Mouse (Mus musculus): ENCODE measurements around the gene Ubash3b.

The Ubash3b gene

DNA sequence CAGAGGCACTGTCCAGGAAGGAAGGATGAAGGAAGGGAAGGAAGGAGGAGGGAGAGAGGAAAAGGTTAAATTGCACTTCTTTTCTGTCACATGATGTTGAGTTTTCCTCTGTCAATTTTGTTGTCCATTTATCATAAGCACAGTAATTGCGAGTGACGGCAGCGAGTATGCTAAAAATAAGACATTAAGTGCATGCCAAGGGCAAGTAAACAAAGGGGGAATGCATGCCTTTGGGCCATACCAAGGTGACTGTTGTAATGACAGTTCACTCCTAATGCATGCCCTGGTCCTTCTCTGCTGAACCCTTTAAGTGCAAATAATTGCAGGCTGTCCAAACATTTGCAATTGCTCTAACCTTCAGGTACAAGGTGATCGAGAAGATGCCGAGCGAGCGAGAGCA lies 70.3 kb downstream of the Ubash3b start:
- no peak for DNase-seq (ENCODE audit: low spot score in 2 of 2)

DNA sequence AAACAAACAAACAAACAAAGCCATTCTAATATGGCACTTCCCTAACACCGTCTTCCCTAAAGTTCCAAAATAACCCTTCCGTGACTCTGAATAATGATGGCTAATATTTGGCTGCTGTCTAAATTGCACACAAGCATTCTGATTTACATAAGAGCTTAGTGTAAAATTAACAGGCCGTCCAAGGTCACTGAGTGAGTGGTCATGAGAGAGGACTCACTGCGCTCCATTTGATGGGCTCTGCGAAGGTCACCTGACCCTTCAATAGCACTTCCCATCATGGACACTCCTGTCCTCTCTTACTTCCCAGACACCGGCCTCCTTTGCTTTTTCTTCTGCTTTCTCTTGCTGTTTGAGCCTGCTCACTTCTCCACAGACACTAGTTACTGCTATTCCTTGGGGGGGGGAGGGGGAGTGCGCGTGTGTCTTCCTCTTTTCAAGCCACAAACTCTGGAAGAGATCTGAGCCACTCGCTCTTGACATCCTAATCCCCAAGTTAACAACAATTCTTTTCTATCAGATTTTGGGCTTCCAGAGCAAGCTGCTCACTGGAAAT lies 73.6 kb downstream of the Ubash3b start:
- no peak for DNase-seq (ENCODE audit: low spot score in 2 of 2)

DNA sequence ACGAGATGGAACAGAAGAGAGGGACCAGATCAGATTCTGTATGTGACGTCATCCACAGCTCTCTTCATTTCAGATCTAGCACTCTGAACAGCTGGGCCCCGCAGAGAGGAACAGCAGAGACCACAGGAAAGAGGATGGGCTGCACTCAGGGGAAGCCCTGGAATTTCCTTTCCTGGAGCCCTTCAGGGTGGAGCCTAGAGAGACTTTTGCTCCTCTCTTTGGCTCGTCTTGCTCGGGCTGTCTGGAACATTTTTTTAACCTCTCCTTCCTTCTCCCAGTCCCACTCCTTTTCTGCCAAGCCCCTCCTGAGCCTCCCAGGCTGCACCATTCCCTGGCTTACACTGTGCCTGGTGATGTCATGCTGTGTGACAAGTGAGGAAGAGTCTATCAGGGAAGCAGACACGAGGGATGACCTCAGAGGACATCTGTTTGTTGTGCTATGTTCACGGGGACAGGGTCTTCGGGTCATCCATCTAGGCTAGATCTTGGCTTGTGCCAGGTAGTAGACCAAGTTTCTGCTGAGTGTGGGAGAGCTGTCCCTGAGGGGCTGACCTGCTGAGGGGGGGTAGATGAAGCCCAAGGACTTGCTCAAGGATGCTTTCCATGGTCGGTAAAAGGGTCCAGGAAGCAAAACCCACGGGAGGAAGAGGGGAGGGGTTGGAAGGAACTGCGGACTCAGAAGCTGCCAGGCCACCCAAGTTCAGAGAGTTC lies 77.2 kb downstream of the Ubash3b start:
- DNase-seq (ENCODE audit: low spot score in 2 of 2) = no peak

DNA sequence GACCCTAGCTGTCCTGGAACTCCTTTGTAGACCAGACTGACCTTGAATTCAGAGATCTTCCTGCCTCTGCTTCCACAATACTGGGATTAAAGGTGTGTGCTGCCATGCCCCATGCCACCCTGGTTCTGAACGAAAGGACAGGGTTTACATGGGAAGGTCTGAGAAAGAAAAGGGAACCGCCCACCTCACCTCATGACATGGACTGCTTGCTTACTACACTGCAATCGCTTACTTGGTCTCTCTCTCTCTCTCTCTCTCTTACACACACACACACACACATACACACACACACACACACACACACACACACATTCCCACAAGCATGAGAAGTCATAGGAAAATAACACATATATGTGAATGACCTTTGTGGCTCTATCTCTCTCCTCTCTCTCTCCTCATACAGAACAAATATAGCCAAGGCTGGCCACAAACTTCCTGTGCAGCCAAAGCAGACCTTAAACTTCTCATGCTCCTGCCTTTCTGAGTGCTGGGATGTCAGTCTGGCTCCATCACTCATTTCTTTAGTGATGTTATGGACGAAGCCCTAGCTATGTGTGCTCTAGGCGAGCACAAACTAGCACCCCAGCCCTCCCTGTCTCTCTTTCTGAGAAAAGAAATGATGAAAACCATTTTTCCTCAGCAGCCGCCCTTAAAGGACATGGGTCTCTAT lies 78.0 kb downstream of the Ubash3b start:
- no peak for DNase-seq (ENCODE audit: low spot score in 2 of 2)

DNA sequence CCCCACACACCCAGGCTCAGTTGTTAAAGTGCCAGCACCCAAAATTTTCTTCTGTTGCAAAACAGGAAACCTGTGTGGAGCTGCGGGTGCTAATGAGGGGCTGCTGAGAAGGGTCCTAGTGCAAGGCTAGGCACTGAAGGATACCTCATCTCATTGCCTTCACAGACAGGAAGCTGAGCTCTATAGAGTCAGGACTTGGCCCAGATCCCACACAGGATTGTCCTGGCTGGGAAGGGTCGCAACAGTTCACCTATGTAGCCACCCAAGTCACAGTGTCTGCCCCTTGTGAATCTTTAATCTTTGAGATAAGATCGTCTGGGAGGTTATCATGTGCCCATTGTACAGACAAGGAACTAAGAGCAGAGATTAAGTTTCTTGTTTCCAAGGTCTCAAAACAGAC lies 78.6 kb downstream of the Ubash3b start:
- no peak for DNase-seq (ENCODE audit: low spot score in 2 of 2)

DNA sequence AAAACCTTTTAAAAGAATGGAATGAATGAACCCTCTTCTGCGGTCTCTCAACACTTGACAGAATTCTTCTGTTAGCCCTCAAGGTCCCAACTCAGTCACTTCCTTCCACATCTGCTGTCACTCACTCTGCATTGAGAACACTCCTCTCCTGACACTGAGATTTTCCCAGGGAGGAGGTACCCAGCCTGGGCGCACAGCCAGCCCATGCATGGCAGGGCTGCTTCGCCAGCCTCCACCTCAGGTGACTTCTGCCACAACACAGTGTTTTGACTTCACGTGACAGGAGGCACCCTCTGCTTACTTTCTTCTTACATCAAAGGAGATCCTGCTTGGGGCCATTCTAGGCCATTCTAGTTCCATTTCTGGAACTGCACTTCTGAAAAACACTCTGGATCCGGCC lies 80.6 kb downstream of the Ubash3b start:
- no peak for DNase-seq (ENCODE audit: low spot score in 2 of 2)

DNA sequence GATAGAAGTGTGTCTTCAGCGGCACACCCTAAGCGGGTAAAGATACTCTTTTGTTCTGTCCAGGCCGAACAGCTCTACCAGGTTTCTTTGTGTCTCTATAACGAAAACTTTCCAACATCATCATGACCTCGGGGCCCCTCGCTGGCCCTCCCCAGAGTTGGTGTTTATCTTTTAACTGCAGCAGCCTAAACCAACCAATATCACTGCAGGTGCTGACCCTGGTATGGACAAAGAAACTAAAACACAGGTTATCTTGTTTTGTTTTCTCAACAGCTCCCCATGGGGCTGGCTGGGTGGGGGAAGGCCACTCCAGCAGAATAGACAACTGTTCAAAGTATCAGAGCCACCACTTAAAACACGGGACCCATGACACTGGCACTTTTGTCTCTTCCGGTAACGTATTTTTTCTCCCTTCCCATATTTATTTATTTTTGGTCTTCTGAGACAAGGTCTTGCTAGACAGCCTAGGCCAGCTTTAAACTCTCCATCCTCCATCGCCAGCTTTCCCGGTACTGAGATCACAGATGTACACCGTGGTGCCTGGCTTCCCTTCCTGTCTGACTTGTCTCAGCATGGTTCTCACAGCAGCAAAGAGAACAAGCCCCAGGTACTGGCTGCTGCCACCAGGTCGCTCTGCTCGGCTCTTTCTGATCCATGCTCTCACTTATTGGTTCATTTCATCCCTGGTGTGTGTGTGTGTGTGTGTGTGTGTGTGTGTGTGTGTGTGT lies 81.9 kb downstream of the Ubash3b start:
- DNase-seq (ENCODE audit: low spot score in 2 of 2) = no peak

DNA sequence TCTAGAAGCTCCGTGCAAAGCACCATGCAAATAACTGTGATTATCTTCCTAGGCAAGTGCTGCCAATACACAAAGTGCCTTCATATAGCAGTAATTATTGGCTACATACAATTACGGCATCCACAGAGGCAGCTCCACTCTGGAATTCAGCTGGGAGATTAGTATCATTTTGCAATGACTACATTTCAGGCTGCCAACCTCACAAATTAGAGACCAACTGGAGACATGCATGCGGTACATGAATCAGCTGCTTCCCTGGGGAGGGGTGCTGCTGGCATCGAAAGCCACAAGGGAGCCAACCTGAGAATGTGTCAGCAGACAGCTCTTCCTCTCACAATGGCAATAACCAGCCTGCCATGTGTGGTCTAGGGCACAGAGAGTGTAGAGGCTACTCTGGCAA lies 83.3 kb downstream of the Ubash3b start:
- DNase-seq (ENCODE audit: low spot score in 2 of 2) = peak in 1 of 2 experiments; percentile 24

DNA sequence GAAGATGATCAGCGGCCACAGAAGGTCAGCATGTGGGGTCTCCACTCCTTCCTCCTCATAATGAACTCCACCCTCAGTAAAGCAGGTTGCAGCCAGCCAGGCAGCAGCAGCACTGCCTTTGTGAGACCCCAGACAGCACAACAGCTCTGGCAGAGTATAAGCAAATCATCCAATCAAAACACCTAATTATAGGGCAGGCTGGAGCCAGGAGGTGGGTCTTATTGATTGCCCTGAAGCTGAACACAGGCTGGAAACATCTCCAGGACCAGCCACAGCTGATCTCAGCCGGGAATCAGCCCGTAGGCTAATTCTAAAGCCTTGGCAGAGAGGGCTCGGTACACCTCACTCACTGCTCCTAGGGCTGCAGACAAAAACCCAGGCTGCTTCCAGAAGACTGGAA lies 85.3 kb downstream of the Ubash3b start:
- DNase-seq (ENCODE audit: low spot score in 2 of 2) = no peak

DNA sequence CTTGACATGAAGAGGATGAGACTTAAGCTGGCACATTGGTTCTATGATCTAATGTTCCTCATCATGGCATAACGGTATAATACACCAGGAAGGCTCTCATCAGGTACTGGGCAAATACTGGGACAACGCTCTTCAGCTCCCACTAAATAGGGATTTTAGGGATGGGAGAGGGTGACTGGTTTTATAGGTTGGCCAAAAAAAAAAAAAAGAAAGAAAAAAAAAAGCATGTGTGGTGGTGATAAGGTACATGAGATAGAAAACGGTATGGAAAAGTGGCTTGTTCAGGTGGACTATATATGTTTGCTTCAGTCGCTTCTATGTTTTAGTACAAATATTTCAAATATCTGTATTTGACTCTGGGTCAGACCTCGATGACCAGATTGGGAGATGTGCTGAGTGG lies 86.0 kb downstream of the Ubash3b start:
- no peak for DNase-seq (ENCODE audit: low spot score in 2 of 2)

DNA sequence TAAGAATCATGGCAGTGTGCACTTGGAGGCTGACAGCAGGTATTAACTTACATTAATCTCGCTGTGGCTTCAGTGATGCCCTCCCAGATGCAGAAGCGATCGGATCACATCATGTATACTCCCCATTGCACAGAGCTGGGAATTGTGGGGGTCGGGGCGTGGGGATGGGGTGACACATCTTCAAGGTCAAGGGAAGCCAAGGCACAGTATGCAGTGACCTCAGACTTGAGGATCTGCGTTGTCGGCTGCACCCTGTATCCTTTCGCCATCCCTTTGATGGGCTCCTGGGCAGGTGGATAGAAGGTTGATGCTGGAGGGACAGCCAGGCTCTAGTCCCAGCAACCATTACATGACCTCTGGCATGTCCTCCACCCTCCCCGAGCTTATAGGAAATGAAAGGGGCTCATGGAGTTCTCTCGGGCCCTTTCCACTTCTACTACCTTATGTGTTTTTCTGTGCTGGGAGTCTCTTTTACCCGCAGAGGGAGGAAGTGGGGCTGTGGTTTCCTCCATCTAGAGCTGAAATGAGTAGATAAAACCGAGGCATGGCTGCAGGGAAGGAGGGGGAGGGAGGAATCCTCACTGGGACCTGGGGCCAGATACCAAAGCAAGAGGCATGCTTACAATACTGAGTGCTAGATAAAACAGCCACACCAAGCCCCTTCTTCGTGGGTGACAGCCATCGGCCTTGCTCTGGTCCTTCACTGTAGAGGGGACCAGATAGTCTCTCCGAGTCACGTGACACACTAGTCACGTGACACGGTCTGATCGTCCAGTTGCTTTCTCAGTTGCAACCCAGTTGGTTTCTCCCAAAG lies 88.1 kb downstream of the Ubash3b start:
- DNase-seq (ENCODE audit: low spot score in 2 of 2) = no peak

DNA sequence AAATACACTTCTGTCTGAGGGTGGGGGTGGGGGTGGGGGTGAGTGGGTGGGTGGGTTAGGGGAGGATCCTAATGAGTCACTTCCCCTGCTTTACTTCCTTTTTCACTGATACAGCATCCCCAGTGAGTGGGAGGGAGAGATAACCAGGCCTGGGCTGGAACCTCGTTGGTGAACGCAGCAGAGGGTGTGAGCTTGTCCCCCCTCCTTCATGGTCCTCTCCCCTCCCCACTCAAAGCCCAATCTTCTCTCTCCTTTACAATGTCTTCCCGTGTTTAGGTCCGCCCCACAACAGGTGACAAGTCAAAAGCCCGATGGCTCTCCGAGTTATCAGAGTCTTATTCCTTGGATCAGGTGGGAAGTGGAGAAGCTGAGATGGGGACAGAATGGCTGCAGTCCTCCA lies 88.7 kb downstream of the Ubash3b start:
- no peak for DNase-seq (ENCODE audit: low spot score in 2 of 2)

DNA sequence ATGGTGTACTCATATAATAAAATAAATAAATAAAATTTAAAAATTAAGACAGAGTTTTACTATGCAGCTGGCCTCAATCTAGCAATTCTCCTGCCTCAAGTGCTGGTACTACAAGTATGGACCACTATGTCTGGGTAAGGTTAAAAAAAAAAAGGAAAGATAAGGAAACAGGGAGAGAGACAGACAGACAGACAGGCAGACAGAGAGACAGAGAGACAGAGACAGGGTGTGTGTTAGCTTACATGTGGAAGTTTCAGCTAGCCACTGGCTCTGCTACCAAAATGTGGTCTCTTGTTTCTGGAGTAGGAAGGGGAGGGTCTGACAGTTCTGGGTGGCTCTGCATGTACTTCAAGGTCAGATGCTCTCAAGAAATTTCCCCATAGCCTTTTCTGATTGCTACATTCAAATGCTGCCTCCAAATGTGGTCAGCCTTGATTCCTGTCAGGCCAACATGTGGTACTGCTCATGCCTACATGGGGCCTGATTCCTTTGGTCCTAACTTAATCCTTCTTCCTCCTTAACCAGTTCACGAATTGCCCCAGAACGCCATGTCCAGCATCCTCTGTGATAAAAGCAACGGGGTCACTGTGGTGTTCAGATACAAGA lies 89.5 kb downstream of the Ubash3b start:
- DNase-seq (ENCODE audit: low spot score in 2 of 2) = no peak

DNA sequence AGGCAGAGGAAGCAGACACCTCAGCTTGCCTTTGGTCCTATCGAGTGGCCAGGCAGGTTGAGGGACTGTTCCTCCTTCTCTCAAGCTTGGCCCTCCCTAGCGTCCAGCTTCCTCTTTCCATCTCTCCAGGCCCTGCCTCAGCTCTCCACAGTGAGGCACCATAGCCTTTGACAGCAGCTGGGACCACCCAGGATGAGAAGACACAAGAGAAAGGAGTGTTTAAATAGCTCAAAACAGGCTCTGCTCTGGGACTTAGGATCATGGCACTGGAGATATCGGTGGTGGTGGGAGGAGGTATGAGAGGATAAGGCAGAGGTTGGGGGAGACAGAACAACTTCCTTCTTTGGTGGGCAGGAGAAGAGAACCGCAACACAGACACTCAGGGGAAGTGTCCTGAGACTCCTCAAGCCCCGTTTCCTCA lies 90.7 kb downstream of the Ubash3b start:
- no peak for DNase-seq (ENCODE audit: low spot score in 2 of 2)

DNA sequence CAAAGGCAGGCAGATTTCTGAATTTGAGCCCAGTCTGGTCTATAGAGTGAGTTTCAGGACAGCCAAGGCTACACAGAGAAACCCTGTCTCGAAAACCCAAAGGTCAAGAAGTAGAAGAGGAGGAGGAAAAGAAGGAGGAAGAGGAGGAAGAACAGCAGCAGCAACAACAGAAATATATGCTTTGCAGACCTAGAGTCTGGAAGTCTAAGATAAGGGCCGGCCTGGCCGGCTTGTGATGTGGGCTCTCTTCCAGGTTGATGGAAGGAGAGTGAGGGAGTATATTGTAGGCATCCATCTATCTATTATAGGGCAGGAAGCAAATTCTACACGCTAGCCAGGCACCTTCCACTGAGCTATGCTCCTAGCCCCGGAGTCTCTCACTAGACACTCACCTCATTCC lies 92.0 kb downstream of the Ubash3b start:
- no peak for DNase-seq (ENCODE audit: low spot score in 2 of 2)

DNA sequence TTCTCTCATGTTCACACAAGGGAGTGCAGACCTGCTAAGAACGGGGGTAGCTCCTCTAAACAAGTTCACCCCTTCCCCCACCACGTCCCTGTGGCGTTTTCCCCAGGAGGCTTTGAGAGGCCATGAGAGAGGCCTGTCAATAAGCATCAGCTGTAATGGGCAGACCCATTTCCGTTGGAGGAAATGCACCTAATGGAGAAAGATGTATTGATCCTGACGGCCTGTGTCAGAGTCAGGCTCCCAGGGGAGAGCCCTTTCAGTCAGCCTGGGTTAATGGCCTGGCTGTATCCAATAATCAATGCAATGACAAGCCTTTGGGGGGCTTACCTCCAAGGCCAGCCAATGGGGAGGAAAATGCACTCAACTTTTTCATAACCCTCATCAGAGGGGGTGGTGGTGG lies 100.1 kb downstream of the Ubash3b start:
- DNase-seq (ENCODE audit: low spot score in 2 of 2) = no peak

DNA sequence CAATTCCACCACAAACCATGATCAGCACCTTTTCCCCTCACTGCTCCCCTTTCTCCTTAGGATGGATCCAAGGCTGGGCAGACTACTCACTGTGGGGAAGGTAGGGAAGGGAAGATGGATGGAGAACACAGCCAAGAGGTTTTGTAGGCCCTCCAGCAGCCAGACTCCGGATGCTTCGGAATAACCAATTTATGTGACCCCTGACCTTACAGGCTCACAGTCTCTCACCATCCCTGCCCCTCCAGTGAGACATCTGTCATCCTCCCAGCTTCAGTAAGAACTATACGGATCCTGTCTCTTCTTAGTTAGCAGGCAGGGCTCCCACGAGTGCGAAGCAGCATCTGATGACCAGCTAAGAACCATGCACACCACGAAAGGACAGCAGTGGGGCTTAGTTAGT lies 100.9 kb downstream of the Ubash3b start:
- no peak for DNase-seq (ENCODE audit: low spot score in 2 of 2)

DNA sequence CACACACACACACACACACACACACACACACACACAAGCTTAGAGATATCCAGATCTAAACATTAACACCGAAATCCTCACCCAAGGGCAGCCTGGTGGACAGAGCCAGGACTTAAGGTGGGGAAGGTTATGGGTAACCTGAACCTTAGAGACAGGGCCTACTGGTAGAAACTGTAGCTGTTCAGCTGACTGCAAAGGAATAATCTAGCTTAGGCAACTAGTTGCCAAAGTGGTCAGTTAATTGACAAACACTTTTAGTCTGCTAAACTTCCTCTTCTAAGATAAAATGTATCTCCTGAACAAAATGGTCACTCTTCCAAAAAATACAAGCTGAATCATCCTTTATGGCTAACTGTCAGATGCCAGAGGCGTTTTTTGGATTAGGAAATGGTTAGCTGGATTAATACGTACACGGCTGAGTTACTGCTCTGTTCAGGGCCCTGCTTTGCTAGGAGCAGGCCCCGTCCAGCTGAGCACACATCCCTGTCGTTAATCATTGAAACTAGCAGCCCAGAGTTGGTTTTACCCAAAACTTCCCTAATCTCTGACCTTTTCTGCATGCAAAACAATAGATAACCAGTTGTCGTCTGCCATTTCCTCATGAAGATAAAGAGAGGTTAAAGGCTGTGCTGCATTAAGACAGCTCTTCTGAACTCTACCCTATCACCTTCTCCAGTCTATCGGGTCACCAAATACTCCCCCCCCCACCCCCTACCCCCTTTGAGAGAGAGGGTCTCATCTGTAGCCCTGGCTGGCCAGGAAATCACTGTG lies 102.5 kb downstream of the Ubash3b start:
- no peak for DNase-seq (ENCODE audit: low spot score in 2 of 2)

DNA sequence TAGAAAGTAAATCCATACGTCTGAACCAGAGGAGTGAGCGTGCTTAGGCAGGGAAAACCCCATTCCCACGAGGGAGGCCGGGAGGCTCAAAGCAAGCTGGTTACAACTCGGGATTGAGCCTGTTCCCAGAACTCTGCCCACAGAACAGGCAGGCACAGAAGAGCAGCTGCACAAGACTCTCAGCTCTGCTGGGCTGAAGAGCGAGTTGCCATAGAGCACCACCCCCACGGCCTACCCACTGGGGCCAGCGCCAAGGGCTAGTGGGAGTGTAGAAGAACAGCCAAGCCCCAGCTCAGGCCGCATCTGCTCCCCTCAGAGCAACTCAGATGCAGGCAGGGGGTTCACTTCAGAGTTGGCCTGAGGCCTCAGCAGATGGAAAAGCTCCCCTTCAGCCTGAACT lies 107.3 kb downstream of the Ubash3b start:
- DNase-seq (ENCODE audit: low spot score in 2 of 2) = peak; percentile 87 to 92

DNA sequence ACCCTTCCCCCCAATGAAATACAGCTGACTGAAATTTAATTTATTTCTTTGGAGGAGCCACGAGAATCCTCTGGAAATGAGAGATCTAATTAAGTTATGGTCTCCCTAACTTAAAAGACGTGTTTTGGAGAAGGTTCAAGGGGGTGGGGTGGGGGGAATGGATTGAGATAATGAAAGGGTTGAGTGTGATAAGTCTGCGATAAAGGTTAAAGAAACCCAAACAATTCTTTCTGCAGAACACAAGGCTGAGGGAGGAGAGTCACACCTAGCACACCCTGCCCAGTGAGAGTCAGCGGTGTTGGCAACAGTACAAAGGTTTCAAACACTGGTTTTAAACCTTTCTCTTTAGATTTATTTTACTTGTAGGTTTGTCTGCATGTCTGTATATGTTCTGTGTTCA lies 108.0 kb downstream of the Ubash3b start:
- DNase-seq (ENCODE audit: low spot score in 2 of 2) = no peak

All from right cerebral cortex, postnatal 36 days (tissue).